Mouse (Mus musculus) midbrain, embryonic 15.5 days (tissue): Measurements from ENCODE around the gene Ddx50. TPM values are rescaled to one million over a fixed set of nuclear protein-coding genes. Genes with fewer than 3 reads are reported as not detected.

Experiments used
- ATAC-seq: fragments of 200-750 bp; cut with Nextera tagmentation; replicated peaks from 2 replicates; pipeline ENCODE4 v1.8.0; 2017; ENCODE audit warnings: moderate TSS enrichment
- H3K27ac ChIP-seq: fragments of 300-500 bp; sonication (generic); 2 replicates; pipeline ENCODE4 v1.5.1; 2015; ENCODE audit warnings: mild to moderate bottlenecking, inconsistent platforms
- H3K27me3 ChIP-seq: fragments of 300-500 bp; sonication (generic); replicated peaks from 2 replicates; pipeline ENCODE4 v1.6.1; 2015; ENCODE audit warnings: inconsistent platforms
- H3K36me3 ChIP-seq: fragments of 300-500 bp; sonication (generic); replicated peaks from 2 replicates; pipeline ENCODE4 v1.6.1; 2015; ENCODE audit warnings: inconsistent platforms
- H3K4me1 ChIP-seq: fragments of 300-500 bp; sonication (generic); 2 replicates; pipeline ENCODE4 v1.6.1; 2015; ENCODE audit warnings: inconsistent platforms
- H3K4me2 ChIP-seq: fragments of 300-500 bp; sonication (generic); 2 replicates; pipeline ENCODE4 v1.6.1; 2015; ENCODE audit warnings: inconsistent platforms, mild to moderate bottlenecking, moderate library complexity
- H3K4me3 ChIP-seq: fragments of 300-500 bp; sonication (generic); 2 replicates; pipeline ENCODE4 v1.5.1; 2015; ENCODE audit warnings: mild to moderate bottlenecking, inconsistent platforms
- H3K9ac ChIP-seq: fragments of 300-500 bp; sonication (generic); 2 replicates; pipeline ENCODE4 v1.6.1; 2015; ENCODE audit warnings: mild to moderate bottlenecking, inconsistent platforms
- H3K9me3 ChIP-seq: fragments of 300-500 bp; sonication (generic); 2 replicates; pipeline ENCODE4 v1.6.1; 2016; ENCODE audit warnings: inconsistent platforms
- WGBS: fragments of 180-500 bp; shearing (Covaris S2); methylation state at CpG from one replicate; pipeline ENCODE4 v1.1.7; 2015; ENCODE audit warnings: mixed read lengths; 5-methylcytosine and 5-hydroxymethylcytosine counted together
- microRNA-seq: library from miRNA; unstranded; fragments of <30 nt; microRNA quantifications from one replicate; pipeline ENCODE4, GENCODE M21; 2016
- polyA plus RNA-seq: library from polyadenylated mRNA; unstranded; fragments of >200 nt; fragmentation: Nextera tagmentation; extraction: Ambion mirVana; gene quantifications from 2 replicates; pipeline ENCODE4 v1.2.1, GENCODE M21; 2015

The Ddx50 gene
- polyA plus RNA-seq, 1 experiment from 2014 or later = 88.1 TPM

- Histone ChIP-seq H3K27me3 (no peaks in the 10 kb centered on the region), H3K9ac (no peak overlapping the region), H3K9me3 (no peaks in the 10 kb centered on the region), H3K4me2 (no peak overlapping the region), H3K36me3 (peaks cover 66% of the 10 kb centered on the region), H3K4me1 (no peaks in the 10 kb centered on the region), H3K27ac (no peak overlapping the region), H3K4me3 (no peak overlapping the region)
- WGBS = 92% methylated on average over 4 of the region's 4 CpGs
- ATAC-seq = no peak
These were observed 82.2 kb downstream of the Ddx50 start for GRCm38 (mm10) chr10:62568861-62569260.

Small RNA genes lying within 50 kb of the gene (microRNA-seq; reads per million reads assigned to microRNA genes)
- gene Mir7215 = not detected

Other genes with a start within 250 kb of the Ddx50 start
- 0.27 and 0.35 TPM in 2 replicates for gene Hkdc1, start 228.7 kb downstream of the Ddx50 start, polyA plus RNA-seq
- gene 4930507D05Rik, start 201.7 kb downstream of the Ddx50 start, polyA plus RNA-seq = 1.2 and 1.5 TPM in 2 replicates
- 19.8 and 21.1 TPM in 2 replicates for gene Supv3l1, start 201.5 kb downstream of the Ddx50 start, polyA plus RNA-seq
- gene Vps26a, start 164.4 kb downstream of the Ddx50 start, polyA plus RNA-seq = 52.6 and 55.0 TPM in 2 replicates
- 10.5 and 12.1 TPM in 2 replicates for gene Srgn, start 123.8 kb downstream of the Ddx50 start, polyA plus RNA-seq
- 76.4 and 77.3 TPM in 2 replicates for gene Kif1bp, start 72.8 kb downstream of the Ddx50 start, polyA plus RNA-seq
- gene Ddx21, start 48.9 kb downstream of the Ddx50 start, polyA plus RNA-seq = 13.2 and 15.0 TPM in 2 replicates
- 3.3 and 4.2 TPM in 2 replicates for gene Stox1, start 74.9 kb upstream of the Ddx50 start, polyA plus RNA-seq
- gene Ccar1, start 141.1 kb upstream of the Ddx50 start, polyA plus RNA-seq = 103 and 113 TPM in 2 replicates